Mouse (Mus musculus) left cerebral cortex, postnatal 10 days (tissue): Measurements from ENCODE around the gene Rab3ip. TPM values are rescaled to one million over a fixed set of nuclear protein-coding genes. Genes with fewer than 3 reads are reported as not detected.

Source experiments
- DNase-seq, 2 experiments: peaks; one replicate each; pipeline ENCODE4 v3.0.0; 2021 to 2022; ENCODE audit warnings: low spot score in 2 of 2, mixed read lengths in 1 of 2; ENCODE audit errors: extremely low spot score in 1 of 2
- intact Hi-C: fragments of 180-260 bp; cut with DNase I; formaldehyde crosslinking; loops from one replicate; pipeline ENCODE4 v1.15.1; 2025
- total RNA-seq, 2 experiments: library from RNA; stranded (reverse); gene quantifications; 2 replicates each; pipeline ENCODE4 v1.2.3; 2021

The Rab3ip gene
- total RNA-seq: 10 to 100 TPM; 39.6 to 43.4 TPM

DNA sequence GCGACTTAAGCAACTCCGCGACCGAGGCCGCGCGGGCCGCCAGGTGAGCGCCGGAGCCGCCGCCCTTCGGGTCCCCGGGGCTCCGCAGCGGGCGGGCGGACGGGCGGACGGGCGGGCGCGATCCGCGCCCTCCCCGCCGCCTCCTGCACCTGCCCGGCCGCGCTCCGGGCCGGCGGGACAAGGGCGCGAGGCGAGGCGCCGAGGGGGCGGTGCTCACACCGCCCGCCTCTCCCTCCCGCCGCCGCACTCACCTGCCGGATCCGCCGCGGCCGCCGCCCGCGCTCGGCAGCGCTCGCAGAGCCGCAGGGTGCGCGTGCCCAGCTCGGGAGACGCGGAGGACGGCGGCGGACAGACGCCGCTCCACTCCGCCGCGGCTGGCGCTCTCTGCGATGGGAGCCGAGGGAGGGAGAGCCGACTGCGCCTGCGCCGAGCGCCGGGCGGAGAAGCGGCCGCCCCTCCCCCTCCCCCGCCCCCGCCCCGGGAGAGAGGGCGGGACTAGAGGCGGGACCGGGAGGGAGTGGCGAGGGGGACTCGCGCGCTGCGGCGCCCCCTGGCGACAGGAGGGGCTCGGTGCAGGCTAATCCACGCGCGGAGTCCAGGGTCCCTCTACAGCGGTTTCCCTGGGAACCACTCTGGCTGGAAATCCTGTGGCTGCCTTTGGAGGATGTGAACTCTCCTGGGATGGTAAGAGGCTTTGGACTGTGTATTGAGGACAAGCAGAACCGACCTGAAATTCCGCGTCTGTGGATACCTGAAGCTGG is at the start of gene Rab3ip:
TSS of gene Rab3ip (minus strand) at position 761 of the 761 bp plus-strand sequence.
- peak; percentile 84 to 92 for DNase-seq
- intact Hi-C loops: no loop called here

DNA sequence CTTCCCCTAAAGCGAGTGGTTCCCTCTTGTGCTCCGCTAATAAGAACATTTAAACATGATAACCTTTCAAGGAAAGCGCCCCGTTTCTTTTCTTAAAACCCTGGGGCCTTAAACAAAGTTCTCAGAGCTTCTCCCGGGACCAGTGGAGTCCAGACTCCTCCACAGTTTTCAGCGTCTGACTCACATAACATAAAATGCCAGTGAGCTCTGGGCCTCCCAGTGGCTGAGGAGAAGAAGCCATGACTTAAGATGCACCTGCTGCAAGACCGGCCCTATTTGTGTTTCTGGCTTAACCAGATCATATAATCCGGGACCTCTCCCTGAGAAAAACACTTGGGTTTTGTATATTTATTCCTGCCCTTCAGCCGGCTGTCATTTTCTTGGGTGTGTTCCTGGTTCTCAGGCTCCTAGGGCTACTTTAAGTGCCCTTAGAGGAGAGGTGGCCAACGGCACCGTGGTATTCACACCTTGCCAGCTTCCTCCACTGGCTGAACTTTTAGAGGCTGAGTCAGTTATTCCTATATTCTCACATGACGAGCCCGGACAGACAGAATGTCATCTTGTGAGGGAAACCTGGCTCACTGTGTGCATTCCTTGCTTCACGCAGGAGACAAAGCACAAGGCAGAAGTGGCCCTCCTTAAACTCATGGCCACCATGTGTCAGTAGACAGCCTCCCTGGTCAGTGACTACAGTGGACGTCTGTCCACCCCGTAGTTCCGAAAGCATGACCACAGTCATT is 48.3 kb upstream of the Rab3ip start:
- DNase-seq: no peak
- intact Hi-C loops: no loop called here

DNA sequence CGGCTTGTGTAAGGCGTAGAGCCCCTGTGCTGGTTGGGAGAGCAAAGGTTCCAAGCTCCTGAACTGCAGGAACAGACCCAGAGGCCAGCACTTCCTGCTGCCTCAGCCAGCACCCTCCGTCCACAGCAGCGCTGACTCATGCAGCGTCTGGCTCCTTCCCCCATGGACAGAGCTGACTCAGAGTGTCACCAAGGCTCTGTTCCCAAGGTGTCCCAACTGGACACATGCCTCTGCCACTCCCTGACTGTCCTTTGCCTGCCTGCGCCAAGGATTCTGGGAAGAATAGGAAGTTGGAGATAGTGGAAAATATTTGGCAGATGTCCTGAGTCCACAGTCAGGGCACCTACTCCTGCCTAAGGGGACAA is 45.6 kb upstream of the Rab3ip start:
- intact Hi-C loops: no loop called here
- DNase-seq: peak in 1 of 2 experiments; percentile 39

DNA sequence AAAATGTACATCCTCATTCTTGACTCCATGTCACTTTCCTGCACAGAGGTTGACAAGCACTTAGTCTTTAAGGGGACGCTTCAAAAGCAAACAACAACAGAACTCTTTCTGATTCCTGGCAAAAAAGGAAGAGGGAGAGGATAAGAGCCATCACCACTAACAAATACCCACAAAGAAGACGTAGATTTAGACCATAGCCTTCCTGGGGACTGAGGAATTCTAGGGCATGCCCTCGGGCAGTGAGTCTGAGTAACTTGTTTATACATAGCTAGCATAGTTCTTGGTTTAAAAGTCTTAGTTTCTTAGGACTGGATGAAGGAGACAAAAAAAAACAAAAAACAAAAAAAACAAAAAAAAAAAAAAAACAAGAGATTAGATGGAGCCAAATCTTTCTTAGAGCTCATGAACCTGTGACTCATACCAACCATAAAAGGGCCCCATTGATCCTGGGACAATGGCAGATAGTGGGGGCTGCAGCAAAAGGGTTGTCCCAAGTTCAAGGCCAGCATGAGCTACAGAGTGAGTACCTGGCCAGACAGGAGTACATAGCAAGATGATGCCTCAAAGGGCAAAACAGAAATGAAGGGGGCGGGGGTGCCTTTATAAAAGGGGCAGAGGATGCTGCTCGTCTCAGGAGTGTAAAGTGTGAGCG is 45.1 kb upstream of the Rab3ip start:
- intact Hi-C loops: no loop called here
- DNase-seq: no peak

DNA sequence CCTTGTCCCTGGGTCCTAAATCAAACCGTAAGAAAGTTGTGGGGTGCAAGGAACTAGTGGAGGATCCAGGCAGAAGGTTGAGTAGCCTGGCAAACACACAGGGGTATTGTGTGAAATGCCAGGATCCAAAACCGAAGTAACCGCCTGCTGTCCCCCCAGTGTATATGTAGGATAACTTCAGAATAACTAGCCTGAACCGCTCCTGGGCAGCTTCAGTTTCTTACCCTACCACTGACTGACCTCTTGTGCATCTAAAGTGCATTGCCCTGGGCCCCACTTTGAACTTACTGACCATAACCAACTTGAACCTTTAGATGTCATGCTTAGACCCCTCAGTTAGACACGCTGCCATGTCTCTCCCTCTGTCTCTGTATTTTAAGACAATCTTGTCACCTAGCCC is 44.6 kb upstream of the Rab3ip start:
- intact Hi-C loops: no loop called here
- DNase-seq: no peak

DNA sequence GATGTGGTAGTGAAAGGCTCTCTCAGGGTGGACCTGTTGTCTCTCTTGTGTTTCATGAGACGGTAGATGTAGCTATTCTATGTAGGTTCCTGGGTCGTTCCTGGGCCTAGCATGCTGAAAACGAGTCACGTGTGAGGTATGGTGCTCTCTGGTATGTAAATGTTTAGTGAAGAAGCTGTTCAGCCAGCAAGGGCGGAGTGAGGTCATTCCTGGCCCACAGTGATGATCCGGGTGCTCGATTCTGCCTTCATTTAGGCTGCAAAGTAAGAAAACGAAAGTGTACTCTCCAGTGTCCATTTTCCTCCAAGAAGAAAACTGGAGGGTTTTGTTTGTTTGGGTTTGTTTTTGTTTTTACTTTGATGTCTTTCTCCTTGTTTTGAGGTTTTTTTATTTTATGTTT is 43.4 kb upstream of the Rab3ip start:
- intact Hi-C loops: no loop called here
- no peak for DNase-seq

DNA sequence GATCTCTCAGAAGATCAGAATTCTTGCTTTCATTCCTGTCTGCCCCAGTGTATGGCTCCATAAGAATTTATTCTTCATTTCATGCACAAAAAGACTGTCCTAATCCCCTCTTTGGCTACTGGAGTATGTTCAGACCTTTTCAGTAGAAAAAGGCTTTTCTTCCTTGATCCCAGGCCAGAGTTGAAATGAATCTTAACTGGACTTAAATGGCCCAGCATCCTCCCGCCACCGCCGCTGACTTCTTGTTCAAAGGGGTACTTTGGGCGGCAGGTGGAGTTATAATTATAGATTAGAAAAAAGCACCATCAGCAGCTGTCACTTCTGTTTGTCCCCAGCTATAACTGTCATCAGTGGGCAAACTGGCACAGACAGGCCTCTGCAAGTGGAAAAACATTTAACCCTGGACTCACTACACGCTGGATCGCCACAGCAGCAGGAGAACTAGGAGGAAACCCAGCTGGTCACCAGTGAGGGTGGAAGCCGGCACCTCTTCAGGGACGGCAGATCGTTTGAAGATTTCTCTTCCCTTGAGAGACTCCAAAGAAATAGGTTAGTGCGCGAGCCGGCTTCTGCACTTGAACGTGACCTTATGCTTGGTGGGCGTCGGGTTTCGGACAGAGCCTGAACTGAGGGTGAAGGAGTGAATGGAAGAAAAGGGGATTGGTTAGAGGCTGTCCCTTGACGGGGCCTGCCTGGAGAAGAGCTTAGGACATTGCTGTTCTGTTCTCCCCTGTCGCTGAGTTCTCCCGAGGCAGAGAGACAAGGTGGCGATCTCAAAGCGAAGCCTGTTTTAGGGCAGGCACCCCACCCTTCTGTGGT is 35.9 kb upstream of the Rab3ip start, which contains the start of gene Best3:
TSS of gene Best3 (plus strand) at position 51 of the 819 bp plus-strand sequence.
- DNase-seq: no peak
- intact Hi-C loops: no loop called here

DNA sequence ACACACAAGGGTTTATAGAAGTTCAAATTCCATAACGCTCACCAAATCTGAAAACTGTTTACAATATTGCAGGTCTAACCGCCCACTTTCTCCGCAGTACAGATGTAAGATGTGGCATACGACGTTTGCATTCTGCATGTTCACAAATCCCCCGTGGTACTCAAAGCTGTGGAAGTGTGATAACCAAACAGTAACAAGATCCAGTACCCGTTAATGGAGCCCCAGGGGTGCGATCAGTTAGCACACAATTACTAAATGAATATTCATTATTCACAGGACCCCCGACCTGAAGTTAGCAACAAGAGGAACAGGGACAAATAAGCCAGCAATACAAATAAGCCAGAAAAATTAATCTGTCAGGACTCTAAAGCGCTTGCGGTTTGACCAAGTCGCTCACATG is 34.3 kb upstream of the Rab3ip start:
- DNase-seq: no peak
- intact Hi-C loops: loop anchor here (5.0 kb wide), 1 partner anchor 47 kb away; no protein-coding TSS in a partner anchor

DNA sequence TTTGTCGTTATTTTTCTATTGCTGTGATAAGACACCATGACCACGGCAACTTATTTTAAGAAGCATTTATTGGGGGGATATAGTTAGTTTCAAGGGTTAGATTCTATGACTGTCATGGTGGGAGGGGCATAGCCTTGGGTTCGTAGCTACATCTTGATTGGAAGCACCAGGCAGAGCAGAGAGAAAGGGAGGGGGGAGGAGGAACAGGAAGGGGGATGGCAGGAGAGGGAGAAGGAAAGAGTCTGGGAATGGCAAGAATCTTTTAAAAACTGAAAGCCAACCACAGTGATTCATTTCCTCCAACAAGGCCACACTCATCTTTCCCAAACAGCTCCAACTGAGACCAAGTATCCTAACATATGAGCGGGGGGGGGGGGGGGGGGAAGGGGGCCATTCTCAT is 32.0 kb upstream of the Rab3ip start:
- intact Hi-C loops: loop anchor here (5.0 kb wide), 1 partner anchor 50 kb away; no protein-coding TSS in a partner anchor
- no peak for DNase-seq

DNA sequence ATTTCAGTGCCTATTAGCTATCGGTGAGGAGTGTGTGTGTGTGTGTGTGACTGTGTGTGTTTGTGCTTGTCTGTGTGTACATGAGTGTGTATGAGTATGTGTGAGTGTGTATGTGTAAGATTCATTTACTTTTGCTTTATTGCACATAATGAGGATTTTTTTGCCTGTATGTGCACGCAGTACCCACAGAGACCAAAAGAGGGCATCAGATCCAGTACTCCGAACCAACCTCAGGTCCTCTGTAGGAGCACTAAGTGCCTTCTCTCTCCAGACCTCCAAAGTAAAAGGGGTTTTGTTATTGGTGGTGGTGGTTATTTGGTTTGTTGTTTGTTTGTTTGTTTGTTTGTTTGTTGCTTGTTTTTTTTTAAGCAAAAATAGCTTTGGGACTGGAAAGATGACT is 30.3 kb upstream of the Rab3ip start:
- intact Hi-C loops: loop anchor here (5.0 kb wide), 1 partner anchor 51 kb away; no protein-coding TSS in a partner anchor
- DNase-seq: no peak

DNA sequence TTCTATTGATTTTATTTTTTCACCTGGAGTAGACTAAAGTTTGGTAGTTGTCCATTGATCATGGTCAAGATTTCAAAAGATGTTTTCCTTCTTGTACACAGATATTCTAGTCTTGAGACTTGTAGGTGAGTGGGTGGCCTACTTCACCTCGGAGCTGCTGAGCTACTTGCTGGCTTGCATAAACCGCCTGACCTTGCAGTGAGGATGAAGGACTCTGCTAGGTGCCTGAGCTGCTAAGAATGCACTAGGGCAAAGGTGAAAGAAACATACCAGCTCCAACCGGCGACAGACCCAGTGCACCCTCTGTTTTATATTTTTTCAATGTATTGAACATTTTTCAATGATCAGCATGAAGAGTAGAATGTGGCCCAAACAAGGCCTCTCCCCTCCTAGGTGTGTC is 29.7 kb upstream of the Rab3ip start:
- DNase-seq: no peak
- intact Hi-C loops: loop anchor here (5.0 kb wide), 1 partner anchor 52 kb away; no protein-coding TSS in a partner anchor

DNA sequence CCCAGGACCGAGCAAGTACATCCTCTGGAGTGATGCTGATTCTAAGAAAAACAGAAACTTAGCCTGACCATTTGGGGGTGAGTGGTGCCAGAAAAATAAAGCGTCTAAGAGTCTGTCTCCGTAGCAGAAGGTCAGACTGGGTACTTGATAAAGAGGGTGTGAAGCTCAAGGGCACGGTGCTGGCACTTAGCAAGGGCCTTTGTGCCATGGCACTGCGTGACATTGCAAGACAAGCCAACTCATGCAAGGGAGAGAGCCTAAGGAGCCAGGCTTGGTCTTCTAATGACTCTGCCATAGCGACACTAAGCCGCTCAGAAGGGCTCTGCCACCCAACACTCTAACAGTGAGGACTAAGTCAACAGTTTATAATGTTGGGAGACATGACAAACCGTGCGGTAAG is 28.3 kb upstream of the Rab3ip start:
- intact Hi-C loops: no loop called here
- DNase-seq: no peak

DNA sequence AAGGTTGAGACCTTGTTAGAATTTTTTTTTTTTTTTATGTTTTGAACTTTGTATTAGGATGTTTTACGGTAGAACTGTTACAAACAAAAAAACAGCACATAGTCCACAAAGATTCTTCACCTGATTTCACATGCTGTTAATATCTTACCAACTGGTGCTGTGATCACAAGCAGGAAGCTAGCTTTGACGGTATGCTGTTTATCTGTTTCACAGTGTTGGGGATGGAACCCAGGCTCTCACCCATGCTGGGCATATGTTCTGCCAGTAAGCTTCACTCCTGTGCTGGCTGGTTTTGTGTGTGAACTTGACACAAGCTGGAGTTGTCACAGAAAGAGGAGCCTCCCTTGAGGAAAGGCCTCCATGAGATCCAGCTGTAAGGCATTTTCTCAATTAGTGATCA is 27.3 kb upstream of the Rab3ip start:
- no peak for DNase-seq
- intact Hi-C loops: no loop called here

DNA sequence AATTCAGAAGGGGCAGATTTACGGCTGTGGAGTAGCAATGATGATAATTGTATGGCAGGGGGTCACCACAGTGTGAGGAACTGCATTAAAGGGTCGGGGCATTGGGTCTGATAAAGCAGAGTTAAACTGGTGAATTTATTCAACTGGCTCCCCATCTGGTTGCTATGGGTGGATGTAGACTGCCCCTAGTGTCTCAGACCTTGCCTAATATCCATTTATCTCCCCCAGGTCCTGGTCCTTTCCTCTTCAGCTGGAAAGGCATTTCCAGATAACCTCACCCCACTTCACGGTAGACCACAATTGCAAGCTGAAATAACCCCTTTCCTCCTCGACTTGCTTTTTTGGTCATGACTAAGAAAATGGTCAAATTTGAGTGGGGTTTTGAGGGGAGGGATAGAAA is 26.9 kb upstream of the Rab3ip start:
- DNase-seq: no peak
- intact Hi-C loops: no loop called here

DNA sequence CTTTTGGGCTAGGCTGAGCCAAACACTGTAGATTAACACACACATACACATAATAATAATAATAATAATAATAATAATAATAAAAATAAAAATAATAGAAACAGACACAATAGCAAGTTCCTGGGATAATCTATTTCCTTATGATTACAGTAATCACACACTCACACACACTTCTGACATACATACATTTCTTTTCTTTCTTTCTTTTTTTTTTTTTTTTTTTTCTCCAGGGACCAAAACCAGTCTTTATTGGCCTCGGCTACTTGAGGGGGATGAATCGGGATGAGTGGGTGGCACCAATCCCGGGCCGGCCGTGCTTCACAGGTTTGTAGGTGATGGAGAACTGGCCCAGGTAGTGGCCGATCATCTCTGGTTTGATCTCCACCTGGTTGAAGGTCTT is 21.9 kb upstream of the Rab3ip start, which contains the start of gene Gm10271:
TSS of gene Gm10271 (minus strand) at position 101 of the 400 bp plus-strand sequence.
- intact Hi-C loops: no loop called here
- DNase-seq: no peak

DNA sequence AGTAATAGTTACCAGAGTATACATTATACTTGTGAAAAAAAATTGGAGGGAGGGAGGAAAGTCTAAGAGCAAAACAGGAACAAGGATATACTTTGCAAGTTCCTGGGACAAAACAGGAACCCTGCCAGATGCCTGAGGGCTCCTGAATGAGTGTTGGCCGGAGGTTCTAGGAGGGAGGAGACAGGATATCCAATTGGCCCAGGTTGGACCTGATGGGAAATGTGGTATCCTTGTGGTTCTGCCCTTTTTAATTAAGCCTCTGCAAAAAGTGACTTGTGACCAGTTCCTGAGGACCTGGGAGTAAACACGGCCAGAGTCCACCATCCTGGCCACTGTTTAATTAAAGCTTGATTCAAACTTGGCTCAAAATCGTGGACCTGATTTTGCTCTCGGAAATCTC is 18.2 kb upstream of the Rab3ip start:
- intact Hi-C loops: no loop called here

DNA sequence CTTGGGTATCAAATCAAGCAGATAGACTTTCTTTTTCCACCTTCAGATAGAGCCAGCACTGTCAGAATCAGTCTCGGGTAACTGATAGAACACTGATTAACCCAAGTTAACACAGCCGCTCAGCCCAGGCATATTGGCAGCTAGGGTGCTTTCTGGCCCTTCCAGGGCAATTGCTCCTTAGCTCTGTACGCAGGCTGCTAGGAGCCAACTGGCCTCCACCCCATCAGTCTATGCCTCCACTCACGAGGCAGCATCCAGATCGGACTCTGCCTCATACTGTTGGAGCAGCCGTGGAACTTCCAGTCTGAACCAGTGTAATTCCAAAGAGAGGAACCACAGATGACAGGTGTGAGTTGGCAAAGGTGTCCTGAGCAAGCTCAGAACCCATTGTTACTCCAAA is 15.5 kb upstream of the Rab3ip start:
- no peak for DNase-seq
- intact Hi-C loops: no loop called here

More for the DNA sequence above, 18.2 kb upstream of the Rab3ip start:
- no peak for DNase-seq

DNA sequence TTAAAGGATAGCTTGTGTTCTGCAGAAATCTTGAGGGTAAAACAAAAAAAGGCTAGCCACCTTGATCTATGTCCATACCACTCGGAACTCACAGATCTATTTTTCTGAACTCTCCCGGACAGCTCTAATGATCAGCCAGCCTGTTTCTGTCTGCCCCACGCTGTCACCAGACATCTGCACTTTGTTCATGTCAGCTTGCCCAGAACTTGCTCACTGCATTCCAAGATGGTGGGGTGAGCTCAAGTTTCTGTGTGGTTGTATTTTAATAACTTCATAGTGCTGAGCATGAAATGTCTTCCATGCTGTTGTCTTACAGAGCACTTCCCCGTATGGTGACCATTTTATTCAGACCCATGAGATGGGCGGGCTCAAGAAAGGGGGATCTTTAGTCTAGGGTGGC is 14.7 kb upstream of the Rab3ip start:
- intact Hi-C loops: no loop called here
- no peak for DNase-seq

DNA sequence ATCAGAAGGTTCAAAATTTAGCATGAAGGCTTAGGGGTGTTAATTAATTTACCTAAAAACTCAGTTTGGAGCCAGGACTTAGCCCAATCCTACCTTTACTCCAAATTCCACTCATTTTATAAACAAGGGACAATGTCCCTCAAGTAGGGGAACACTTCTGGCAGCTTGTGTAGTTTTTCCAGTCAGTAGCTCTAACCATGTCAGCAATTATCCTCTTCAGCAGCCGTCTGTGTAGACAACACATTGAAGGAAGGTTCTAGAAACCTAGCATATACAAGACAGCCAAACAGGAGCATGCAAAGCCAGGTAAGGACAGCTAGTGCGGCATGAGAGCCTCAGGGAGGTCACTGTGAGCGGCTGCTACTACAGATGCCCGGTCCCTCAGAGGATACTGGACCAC is 14.0 kb upstream of the Rab3ip start:
- no peak for DNase-seq
- intact Hi-C loops: no loop called here
